Mouse (Mus musculus) layer of hippocampus, postnatal 25 days (tissue): ENCODE data around the gene Arrdc4. TPM values are rescaled to one million over a fixed set of nuclear protein-coding genes. Genes with fewer than 3 reads are reported as not detected.

Experiments used
- DNase-seq, 2 experiments: peaks; one replicate each; pipeline ENCODE4 v3.0.0; 2022; ENCODE audit warnings: mixed read lengths in 2 of 2, low spot score in 1 of 2; ENCODE audit errors: extremely low spot score in 1 of 2
- total RNA-seq, 2 experiments: library from RNA; stranded (reverse); gene quantifications; 2 replicates each; pipeline ENCODE4 v1.2.3; 2021

The Arrdc4 gene
- total RNA-seq, 2 experiments from 2014 or later: 13.3 to 13.6 TPM

DNA sequence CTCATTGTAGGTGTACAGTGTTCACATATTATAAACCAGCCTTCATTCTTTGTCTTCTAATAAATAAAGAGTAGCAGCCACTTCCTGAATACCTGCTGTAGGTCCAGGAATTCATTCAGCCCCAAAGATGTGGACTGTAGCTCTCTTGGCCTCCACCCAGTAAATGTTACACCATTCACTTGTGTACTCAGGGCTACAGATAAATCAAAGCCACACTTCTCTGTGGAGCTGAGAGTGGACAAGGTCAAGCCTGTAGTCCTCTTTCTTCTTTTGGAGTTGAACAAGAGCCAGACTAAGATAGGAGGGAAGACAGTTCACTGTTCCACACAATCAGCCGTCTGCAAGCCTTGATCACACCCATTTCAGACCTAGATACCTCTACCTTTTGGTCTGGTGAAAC is 36.1 kb downstream of the Arrdc4 start:
- DNase-seq: no peak

DNA sequence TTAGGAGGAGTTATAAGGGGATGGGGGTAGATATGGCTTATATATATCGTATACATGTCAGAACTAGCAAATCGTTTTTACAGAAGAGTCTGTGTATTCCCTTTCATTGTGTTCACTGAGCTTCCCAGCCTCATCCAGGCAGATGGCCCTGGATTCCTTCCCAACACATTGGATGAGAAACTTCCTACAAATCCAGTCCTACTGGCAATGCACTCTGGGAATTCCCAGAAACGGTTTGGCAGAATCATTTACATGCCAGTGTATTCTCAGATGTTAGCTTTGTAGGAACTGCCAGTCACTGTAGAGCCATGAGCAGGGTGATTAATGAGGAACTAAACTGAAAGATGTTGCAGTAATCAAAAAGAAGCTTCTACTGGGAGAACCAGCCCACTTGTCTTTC is 36.6 kb downstream of the Arrdc4 start:
- peak in 1 of 2 experiments; percentile 17 for DNase-seq

DNA sequence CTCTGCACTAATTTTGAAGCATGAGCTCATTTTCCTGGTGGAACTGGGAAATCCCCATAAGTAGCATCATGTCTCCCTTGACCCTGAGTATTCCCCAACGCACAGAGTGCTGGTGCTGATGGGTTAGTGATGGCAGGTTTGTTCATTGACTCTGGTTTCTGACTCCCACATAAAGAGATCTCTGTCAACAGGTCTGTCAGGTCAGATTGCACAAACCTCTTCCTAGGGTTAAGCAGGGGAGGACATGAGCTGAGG is 39.8 kb downstream of the Arrdc4 start:
- DNase-seq: no peak

DNA sequence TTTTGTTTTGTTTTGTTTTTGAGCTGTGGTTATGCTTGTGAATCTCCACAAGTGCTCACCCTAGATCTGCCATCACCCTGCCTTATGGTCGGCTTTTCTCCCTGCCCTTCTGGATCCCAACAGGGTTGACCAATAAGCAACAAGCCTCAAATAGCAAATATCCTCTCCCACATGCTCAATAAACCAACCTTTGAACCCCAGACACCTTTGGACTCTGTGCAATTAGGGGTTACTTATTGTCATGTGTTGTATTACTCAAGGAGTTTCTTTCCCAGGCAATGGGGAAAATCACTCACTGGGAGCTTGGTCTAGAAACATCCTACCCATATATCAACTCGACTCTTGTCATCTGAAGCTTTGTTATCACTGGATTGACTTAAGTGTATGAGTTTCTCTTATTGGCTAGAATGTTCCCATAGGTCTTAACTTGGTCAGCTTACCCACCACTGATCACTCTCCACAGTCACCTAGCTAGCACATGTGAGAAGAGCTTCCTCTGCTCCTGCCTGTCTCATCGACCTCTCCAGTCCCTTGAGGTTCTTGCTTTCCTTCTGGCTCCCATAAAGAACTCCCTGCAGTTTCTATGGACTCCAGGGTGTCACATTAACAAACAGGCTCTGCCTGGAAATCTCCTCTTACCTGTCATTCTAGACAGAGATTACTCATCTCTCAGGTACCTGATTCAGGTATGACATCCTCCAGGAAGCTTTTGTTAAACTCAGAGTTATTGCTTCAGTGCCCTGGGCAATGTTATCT is 40.3 kb downstream of the Arrdc4 start:
- no peak for DNase-seq

DNA sequence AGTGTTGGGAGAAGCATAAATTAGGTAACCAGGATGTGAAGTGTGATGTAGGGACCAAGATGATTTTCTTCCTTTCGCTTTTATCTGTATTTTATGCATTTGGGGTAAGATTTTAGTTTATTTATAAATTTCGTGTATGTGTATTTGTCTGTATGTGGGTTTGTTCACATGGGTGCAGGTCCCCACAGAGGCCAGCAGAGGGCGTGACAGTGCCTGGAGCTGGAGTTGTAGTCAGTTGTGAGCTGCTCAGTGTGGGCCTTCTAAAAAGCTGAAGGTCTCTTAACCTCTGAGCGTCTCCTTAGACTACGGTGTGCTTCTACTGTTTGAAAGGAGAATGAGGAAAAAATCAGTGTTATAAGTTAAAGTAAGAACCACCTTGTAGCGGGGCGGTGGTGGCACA is 43.9 kb downstream of the Arrdc4 start:
- DNase-seq: no peak

DNA sequence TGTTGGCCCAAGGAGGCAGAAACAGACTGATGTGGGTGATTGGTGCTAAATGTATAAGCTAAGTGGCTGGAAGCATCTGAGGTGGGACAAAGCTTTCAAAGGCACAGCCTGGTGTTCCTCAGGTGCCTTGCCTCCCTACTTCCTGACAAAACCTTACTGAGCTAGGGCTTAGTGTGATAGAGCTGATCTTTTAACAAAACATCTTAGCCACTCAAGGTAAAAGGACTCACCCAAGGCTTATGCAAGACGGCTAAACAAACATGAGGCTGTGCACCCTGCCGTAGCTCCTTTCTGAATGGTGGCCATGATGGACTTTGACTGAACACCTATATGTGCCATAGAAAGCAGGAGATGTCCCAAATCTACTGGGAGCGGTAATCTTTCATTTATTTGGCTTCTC is 51.7 kb downstream of the Arrdc4 start:
- no peak for DNase-seq

DNA sequence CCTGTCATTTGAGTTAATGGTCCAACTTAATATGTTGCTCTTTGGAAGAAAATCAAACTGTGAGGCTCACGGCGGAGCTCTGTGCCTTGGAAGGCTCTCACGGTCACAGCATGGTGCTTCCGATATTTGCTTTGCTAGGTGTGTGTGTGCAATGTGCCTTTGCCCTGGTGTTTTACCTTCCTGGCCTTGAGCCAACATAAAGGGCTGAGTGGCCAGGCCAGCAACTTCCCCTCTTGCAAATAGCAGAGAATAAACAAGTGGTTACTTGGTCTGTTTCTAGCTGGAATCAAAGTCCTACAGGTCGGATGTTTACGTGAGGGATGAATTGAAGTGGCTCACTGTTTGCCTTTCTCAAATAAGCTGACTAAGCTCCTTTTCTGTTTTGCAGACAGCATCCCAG is 52.1 kb downstream of the Arrdc4 start:
- no peak for DNase-seq

DNA sequence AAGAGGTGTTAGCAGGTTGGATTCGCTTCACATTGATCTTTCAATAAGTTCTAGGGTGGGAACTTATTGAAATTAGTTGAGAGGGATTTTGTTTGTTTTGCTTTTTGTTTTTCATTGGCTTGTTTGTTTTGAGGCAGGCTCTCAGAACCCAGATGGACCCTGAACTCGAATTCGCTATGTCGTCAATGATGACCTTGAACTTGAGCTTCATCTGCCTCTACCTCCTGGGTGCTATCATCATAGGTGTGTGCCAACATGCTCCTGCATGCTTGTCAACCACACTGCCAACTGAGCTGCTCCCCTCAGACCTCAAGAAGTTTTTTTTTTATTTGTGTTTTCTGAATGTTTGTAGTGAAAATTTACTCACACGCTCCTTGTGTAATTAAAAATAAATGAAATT is 52.6 kb downstream of the Arrdc4 start:
- DNase-seq: no peak

DNA sequence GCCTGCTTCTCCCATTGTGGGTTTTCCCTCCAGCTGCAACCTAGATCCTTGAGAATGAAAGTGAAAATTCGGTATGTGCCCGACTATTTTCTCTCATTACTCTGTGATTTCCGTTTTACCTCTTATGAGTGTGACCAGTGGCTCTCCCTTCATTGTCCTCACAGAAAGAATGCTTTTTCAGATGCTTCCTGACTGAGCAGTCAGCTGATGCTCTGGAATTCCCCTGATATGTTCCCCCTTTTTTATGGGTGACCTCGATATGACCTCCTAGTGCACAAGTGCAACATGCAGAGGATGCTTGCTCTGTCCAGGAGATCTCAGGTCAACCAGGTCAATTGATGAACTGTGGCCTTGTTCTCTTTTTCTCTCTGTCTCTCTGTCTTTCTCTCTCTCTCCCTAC is 56.3 kb downstream of the Arrdc4 start:
- no peak for DNase-seq

DNA sequence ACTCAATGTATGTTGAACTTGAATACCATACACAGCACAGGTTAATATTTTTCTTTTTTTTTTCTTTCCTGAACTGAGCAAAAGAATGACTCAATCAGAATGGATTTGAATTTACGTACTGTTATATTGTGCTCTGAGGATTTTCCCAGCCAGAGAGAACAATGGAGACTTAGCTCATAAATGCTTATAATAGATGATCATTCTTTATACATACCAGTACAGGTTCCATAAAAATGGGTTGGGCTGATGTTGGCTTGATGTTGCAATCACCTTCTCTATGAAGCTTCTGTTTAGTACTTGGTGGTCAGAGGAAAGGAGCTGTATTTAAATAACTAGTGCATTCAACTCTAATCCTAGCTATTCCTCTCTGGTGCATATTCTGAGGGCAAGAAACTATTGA is 57.6 kb downstream of the Arrdc4 start:
- DNase-seq: no peak

DNA sequence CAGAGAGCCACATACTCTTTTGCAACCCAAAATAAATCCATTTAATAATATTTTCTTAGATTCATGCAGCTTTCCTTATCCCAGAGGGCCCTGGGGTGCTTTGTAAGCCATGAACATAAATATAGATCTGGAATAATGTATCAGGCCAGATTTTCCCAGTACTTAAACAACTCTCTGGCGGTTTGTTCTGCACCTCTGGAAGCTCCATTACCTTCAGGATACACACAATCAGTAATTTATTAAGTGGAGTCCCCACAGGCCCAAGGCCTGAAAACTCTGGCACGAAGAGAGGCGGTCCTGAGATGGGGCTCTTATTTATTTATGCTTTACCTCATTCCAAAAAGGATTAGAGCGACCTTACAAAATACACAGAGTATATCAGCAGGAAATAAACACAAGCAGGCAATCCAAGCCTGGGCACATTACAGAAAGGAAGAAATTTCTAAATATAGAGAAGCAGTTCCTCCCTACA is 61.9 kb downstream of the Arrdc4 start:
- no peak for DNase-seq
